Mouse (Mus musculus): ENCODE data around the gene Kif19a.

The Kif19a gene

GRCm38 (mm10) chr11:114780076-114780475, 14.9 kb downstream of the Kif19a start:
- no peak for DNase-seq (ENCODE audit: low spot score in 2 of 2)

GRCm38 (mm10) chr11:114785892-114786291, 20.7 kb downstream of the Kif19a start:
- DNase-seq (ENCODE audit: low spot score in 2 of 2), result no peak

- no peak for DNase-seq (ENCODE audit: low spot score in 2 of 2)
Observed at GRCm38 (mm10) chr11:114786326-114786725, 21.1 kb downstream of the Kif19a start.

GRCm38 (mm10) chr11:114787611-114788010, 22.4 kb downstream of the Kif19a start:
- DNase-seq (ENCODE audit: low spot score in 2 of 2), result no peak

GRCm38 (mm10) chr11:114789061-114789714, 24.0 kb downstream of the Kif19a start:
- DNase-seq (ENCODE audit: low spot score in 2 of 2), result peak; percentile 90 to 94

GRCm38 (mm10) chr11:114789716-114790115, 24.5 kb downstream of the Kif19a start:
- DNase-seq (ENCODE audit: low spot score in 2 of 2), result no peak

- no peak for DNase-seq (ENCODE audit: low spot score in 2 of 2)
Observed at GRCm38 (mm10) chr11:114790171-114790570, 25.0 kb downstream of the Kif19a start.

GRCm38 (mm10) chr11:114790841-114791240, 25.7 kb downstream of the Kif19a start:
- DNase-seq (ENCODE audit: low spot score in 2 of 2), result no peak

GRCm38 (mm10) chr11:114791351-114791889, 26.2 kb downstream of the Kif19a start:
- DNase-seq (ENCODE audit: low spot score in 2 of 2), result peak in 1 of 2 experiments; percentile 33

GRCm38 (mm10) chr11:114791891-114792411, 26.8 kb downstream of the Kif19a start:
- peak in 1 of 2 experiments; percentile 72 for DNase-seq (ENCODE audit: low spot score in 2 of 2)

GRCm38 (mm10) chr11:114792931-114793494, 27.8 kb downstream of the Kif19a start:
- DNase-seq (ENCODE audit: low spot score in 2 of 2), result no peak

GRCm38 (mm10) chr11:114793868-114794545, 28.8 kb downstream of the Kif19a start:
- peak in 1 of 2 experiments; percentile 40 for DNase-seq (ENCODE audit: low spot score in 2 of 2)

- DNase-seq (ENCODE audit: low spot score in 2 of 2), result no peak
Observed at GRCm38 (mm10) chr11:114794691-114795090, 29.5 kb downstream of the Kif19a start.

- peak; percentile 63 to 91 for DNase-seq (ENCODE audit: low spot score in 2 of 2)
Observed at GRCm38 (mm10) chr11:114795231-114795746, 30.1 kb downstream of the Kif19a start.

- DNase-seq (ENCODE audit: low spot score in 2 of 2), result peak; percentile 45 to 76
Observed at GRCm38 (mm10) chr11:114795848-114796322, 30.7 kb downstream of the Kif19a start, which contains the start of gene Btbd17. Gene Btbd17, minus strand, starts transcription at chr11:114795945.

GRCm38 (mm10) chr11:114797176-114797575, 32.0 kb downstream of the Kif19a start:
- no peak for DNase-seq (ENCODE audit: low spot score in 2 of 2)

GRCm38 (mm10) chr11:114797981-114798380, 32.8 kb downstream of the Kif19a start:
- no peak for DNase-seq (ENCODE audit: low spot score in 2 of 2)

- no peak for DNase-seq (ENCODE audit: low spot score in 2 of 2)
Observed at GRCm38 (mm10) chr11:114798624-114799023, 33.4 kb downstream of the Kif19a start, which contains the start of gene Gpr142. Gene Gpr142, plus strand, starts transcription at chr11:114798924.

GRCm38 (mm10) chr11:114801906-114802305, 36.7 kb downstream of the Kif19a start:
- DNase-seq (ENCODE audit: low spot score in 2 of 2), result no peak

- no peak for DNase-seq (ENCODE audit: low spot score in 2 of 2)
Observed at GRCm38 (mm10) chr11:114802540-114803267, 37.5 kb downstream of the Kif19a start.

GRCm38 (mm10) chr11:114803990-114804389, 38.8 kb downstream of the Kif19a start:
- DNase-seq (ENCODE audit: low spot score in 2 of 2), result no peak

All from cerebellum, postnatal 4 days (tissue).